Mouse (Mus musculus): ENCODE measurements at regions not wholly inside any gene's neighbourhood (a gene's known extent, or its start where the extent isn't known, plus 50 kb on each side); places are given as distances from the start of the nearest gene placed in this dataset.

DNA sequence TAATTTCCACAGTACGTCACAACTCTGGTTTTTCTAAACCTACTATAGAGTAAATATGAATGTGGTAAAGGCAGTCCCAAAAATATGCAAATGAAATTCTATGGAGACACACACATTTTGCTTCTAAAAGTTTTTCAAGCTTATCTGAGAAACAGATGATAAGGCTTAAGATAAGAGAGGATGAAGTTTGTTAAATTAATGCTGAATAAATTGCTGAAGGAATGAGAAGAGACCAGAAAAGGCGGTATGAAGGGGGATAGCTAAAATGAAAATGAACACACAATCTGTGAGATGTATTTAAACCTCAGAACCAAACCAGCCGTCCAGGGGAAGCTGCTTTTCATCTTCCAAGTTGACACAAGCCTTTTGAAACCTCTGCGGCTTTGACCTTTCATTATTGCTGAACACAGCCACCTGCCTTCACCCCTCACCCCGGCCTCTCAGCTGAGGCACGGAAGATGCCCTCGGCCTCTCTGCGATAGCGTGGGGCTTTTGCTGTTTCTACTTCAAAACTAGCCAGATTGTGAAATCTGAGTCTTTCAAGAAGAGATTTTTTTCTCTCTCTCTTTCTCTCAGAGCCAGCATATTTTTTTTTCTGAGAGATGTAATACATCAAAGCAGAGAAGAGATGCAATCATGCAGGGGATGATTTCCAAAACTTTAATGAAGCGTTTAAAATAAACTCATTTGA, 328.7 kb upstream of the Rag2 start:
- Histone ChIP-seq H3K9ac (no peak overlapping the region), H3K27ac (no peak overlapping the region), H3K4me3 (no peak overlapping the region), H3K4me2 (no peak overlapping the region), H3K4me1 (no peaks in the 10 kb centered on the region), H3K27me3 (no peaks in the 10 kb centered on the region), H3K36me3 (no peaks in the 10 kb centered on the region), H3K9me3 (no peaks in the 10 kb centered on the region)
- 39% methylated on average over 10 of the region's 10 CpGs for WGBS
- ATAC-seq (ENCODE audit: borderline replicate concordance, extremely low read depth, low FRiP score, low TSS enrichment), result no peak

- ATAC-seq (ENCODE audit: borderline replicate concordance, extremely low read depth, low FRiP score, low TSS enrichment), result no peak
- Histone ChIP-seq H3K9ac (no peak overlapping the region), H3K36me3 (no peaks in the 10 kb centered on the region), H3K4me3 (no peak overlapping the region), H3K27me3 (no peaks in the 10 kb centered on the region), H3K4me1 (no peaks in the 10 kb centered on the region), H3K9me3 (no peaks in the 10 kb centered on the region), H3K4me2 (no peak overlapping the region), H3K27ac (no peak overlapping the region)
- 54% methylated on average over 3 of the region's 3 CpGs for WGBS
Observed at GRCm38 (mm10) chr2:101296369-101296682, 328.2 kb upstream of the Rag2 start.

GRCm38 (mm10) chr2:101296778-101297177, 327.7 kb upstream of the Rag2 start:
- no peak for ATAC-seq (ENCODE audit: borderline replicate concordance, extremely low read depth, low FRiP score, low TSS enrichment)

DNA sequence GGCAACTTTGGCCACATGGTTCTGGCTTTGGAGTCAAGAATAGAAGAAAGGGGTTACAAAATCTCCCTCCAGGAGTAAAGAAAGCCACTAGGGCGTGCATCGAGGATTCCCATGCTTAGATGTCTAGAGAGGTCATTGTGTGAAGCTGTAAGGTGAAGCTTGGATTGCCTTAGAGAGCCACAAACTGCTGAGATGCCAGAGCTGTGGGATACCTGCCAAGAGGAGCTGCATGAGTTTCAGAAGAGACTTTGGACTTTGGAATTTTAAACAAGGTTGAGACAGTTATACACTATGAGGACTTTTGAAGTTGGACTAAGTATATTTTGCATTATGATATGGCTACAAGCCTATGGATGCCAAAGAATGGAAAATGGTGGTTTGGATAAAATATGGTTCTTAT, 325.4 kb upstream of the Rag2 start:
- H3K27me3 ChIP-seq, result no peaks in the 10 kb centered on the region
- H3K4me3 ChIP-seq, result no peak overlapping the region
- no peaks in the 10 kb centered on the region for H3K36me3 ChIP-seq
- H3K27ac ChIP-seq, result no peak overlapping the region
- WGBS, result 81% methylated on average over 2 of the region's 2 CpGs
- no peak for ATAC-seq (ENCODE audit: borderline replicate concordance, extremely low read depth, low FRiP score, low TSS enrichment)
- no peak overlapping the region for H3K4me2 ChIP-seq
- no peak overlapping the region for H3K9ac ChIP-seq
- H3K4me1 ChIP-seq, result no peaks in the 10 kb centered on the region
- H3K9me3 ChIP-seq, result no peaks in the 10 kb centered on the region

More at GRCm38 (mm10) chr2:101296778-101297177, 327.7 kb upstream of the Rag2 start:
- no peak overlapping the region for H3K4me2 ChIP-seq
- no peaks in the 10 kb centered on the region for H3K36me3 ChIP-seq
- no peaks in the 10 kb centered on the region for H3K9me3 ChIP-seq
- H3K4me1 ChIP-seq, result no peaks in the 10 kb centered on the region
- H3K27ac ChIP-seq, result no peak overlapping the region
- no peaks in the 10 kb centered on the region for H3K27me3 ChIP-seq
- no peak overlapping the region for H3K9ac ChIP-seq
- H3K4me3 ChIP-seq, result no peak overlapping the region

DNA sequence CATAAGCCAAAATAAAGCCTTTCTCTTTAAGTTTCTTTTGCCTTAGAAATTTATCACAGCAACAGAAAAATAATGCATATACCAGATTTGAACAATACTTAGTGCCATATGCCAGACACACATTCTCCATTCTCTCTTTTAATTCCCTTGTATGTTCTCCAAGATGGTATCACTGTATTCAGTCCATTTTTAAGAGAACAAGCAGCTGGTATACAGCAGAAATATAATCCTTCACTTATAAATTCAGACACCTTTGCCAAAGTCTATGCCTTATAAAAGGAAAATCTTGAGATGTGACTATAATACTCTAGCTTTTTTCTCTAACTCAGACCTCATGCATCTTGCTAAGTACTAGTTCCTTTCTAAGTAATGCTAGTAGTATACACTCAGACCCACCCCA, 324.4 kb upstream of the Rag2 start:
- no peak for ATAC-seq (ENCODE audit: borderline replicate concordance, extremely low read depth, low FRiP score, low TSS enrichment)
- Histone ChIP-seq H3K4me1 (no peaks in the 10 kb centered on the region), H3K9ac (no peak overlapping the region), H3K27ac (no peak overlapping the region), H3K4me3 (no peak overlapping the region), H3K9me3 (no peaks in the 10 kb centered on the region), H3K36me3 (no peaks in the 10 kb centered on the region), H3K27me3 (no peaks in the 10 kb centered on the region), H3K4me2 (no peak overlapping the region)

- no peaks in the 10 kb centered on the region for H3K4me1 ChIP-seq
- no peaks in the 10 kb centered on the region for H3K27me3 ChIP-seq
- H3K9ac ChIP-seq, result no peak overlapping the region
- H3K4me3 ChIP-seq, result no peak overlapping the region
- H3K36me3 ChIP-seq, result no peaks in the 10 kb centered on the region
- ATAC-seq (ENCODE audit: borderline replicate concordance, extremely low read depth, low FRiP score, low TSS enrichment), result no peak
- H3K4me2 ChIP-seq, result no peak overlapping the region
- H3K9me3 ChIP-seq, result no peaks in the 10 kb centered on the region
- H3K27ac ChIP-seq, result no peak overlapping the region
- 69% methylated on average over 3 of the region's 3 CpGs for WGBS
Observed at GRCm38 (mm10) chr2:101321286-101321914, 303.1 kb upstream of the Rag2 start.

DNA sequence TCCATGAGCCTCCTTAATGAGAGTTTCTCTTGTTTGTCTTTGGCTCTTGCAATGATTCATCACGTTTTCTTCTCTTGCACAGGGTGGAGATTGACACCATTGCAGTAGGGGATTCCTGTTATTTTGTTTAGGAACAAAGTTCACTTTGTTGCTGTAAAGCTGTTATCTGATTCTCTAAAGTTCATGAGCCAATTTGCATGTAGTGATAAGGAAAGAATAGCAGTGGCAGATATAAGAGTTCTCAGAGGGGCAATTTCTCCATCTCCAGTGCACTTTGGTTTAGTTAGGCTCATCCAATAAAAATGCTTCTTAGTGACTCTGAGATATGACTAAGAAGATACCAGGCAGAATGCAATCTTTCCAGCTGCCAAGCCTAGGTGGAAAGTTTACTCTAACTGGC, 267.8 kb upstream of the Rag2 start:
- H3K4me3 ChIP-seq, result no peak overlapping the region
- H3K27me3 ChIP-seq, result no peaks in the 10 kb centered on the region
- H3K27ac ChIP-seq, result no peak overlapping the region
- ATAC-seq (ENCODE audit: borderline replicate concordance, extremely low read depth, low FRiP score, low TSS enrichment), result no peak
- no peak overlapping the region for H3K4me2 ChIP-seq
- WGBS, result 12% methylated on average over 1 of the region's 1 CpGs
- H3K4me1 ChIP-seq, result no peaks in the 10 kb centered on the region
- H3K9me3 ChIP-seq, result no peaks in the 10 kb centered on the region
- H3K36me3 ChIP-seq, result no peaks in the 10 kb centered on the region
- no peak overlapping the region for H3K9ac ChIP-seq

DNA sequence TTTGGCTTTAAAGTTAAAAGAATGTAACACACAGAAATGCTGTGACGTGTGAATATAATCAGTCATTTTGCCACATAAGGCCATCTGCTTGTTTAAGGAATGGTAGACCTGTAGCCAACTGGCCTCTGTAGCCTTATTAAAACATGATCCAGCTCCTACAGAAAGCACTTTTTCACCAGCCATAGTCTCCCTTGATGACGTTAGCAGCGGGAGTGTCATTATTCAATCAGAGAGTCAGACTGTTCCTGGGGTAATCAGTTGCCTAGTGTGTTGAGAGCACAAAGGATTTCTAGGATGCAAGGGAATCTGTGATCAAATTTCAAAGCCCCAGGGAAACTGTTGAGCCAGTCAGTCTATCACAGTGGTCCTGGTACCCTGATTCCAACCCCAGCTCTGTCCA, 260.3 kb upstream of the Rag2 start:
- no peaks in the 10 kb centered on the region for H3K9me3 ChIP-seq
- ATAC-seq (ENCODE audit: borderline replicate concordance, extremely low read depth, low FRiP score, low TSS enrichment), result no peak
- no peak overlapping the region for H3K4me2 ChIP-seq
- WGBS, result 52% methylated on average over 3 of the region's 3 CpGs
- no peaks in the 10 kb centered on the region for H3K36me3 ChIP-seq
- no peaks in the 10 kb centered on the region for H3K27me3 ChIP-seq
- H3K4me1 ChIP-seq, result no peaks in the 10 kb centered on the region
- no peak overlapping the region for H3K4me3 ChIP-seq
- no peak overlapping the region for H3K9ac ChIP-seq
- H3K27ac ChIP-seq, result no peak overlapping the region

DNA sequence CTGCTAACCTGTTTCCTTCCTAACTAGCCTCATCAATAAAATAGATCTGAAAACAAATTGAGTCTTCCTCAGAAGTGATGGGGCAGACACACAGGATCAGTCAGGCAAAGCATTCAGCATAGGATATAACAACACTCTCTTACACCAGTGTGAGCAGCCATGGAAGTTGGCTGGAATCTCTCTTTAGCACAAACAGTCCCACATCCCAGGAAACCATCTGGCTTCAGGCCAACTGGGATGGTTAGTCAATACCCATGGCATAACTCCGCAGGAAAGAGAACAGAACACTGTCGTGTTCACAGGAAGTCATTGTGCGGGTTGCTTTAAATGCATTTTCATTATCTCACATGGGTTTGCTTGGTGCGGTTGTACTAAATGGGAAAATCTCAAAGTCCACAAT, 256.2 kb upstream of the Rag2 start:
- WGBS, result 67% methylated on average over 4 of the region's 4 CpGs
- Histone ChIP-seq H3K4me2 (no peak overlapping the region), H3K4me1 (no peaks in the 10 kb centered on the region), H3K9me3 (no peaks in the 10 kb centered on the region), H3K9ac (no peak overlapping the region), H3K27ac (no peak overlapping the region), H3K4me3 (no peak overlapping the region), H3K27me3 (no peaks in the 10 kb centered on the region), H3K36me3 (no peaks in the 10 kb centered on the region)
- ATAC-seq (ENCODE audit: borderline replicate concordance, extremely low read depth, low FRiP score, low TSS enrichment), result no peak

DNA sequence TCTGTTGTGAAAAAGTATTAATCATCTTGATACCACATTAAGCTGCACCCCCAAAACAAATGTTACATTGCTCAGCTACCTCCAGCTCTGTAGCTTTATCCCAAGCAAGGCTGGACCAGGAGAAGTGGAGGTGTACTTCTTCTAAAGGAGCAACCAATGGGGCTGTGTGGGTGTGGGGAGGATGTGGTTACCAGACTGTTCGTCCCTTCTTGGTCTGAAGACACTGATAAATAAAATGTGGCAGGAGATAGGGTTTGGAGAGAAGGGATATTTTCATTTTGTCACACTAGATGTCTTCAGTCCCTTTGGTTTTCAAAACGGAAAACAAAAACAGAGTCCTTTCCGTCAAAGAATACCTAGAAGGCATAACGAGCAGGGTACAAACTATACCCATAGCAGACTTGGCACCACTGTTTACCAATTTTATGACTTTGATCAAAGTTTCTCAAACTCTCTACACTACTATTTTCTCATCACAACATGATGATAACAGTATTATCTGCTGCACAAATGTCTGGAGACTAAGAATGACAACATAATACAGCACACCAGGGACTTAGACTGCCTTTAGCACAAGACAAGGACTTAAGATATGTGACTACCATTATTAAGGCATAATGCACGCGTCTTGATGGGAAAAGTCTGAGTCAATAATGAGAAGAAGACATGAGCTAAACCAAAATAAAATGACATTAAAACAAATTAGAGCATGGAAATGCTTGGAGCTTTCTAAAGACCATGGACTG, 253.4 kb upstream of the Rag2 start:
- H3K36me3 ChIP-seq, result no peaks in the 10 kb centered on the region
- no peak overlapping the region for H3K4me2 ChIP-seq
- 82% methylated on average over 6 of the region's 6 CpGs for WGBS
- no peak overlapping the region for H3K27ac ChIP-seq
- no peaks in the 10 kb centered on the region for H3K9me3 ChIP-seq
- no peak overlapping the region for H3K9ac ChIP-seq
- H3K4me3 ChIP-seq, result no peak overlapping the region
- no peaks in the 10 kb centered on the region for H3K4me1 ChIP-seq
- no peaks in the 10 kb centered on the region for H3K27me3 ChIP-seq
- ATAC-seq (ENCODE audit: borderline replicate concordance, extremely low read depth, low FRiP score, low TSS enrichment), result no peak

DNA sequence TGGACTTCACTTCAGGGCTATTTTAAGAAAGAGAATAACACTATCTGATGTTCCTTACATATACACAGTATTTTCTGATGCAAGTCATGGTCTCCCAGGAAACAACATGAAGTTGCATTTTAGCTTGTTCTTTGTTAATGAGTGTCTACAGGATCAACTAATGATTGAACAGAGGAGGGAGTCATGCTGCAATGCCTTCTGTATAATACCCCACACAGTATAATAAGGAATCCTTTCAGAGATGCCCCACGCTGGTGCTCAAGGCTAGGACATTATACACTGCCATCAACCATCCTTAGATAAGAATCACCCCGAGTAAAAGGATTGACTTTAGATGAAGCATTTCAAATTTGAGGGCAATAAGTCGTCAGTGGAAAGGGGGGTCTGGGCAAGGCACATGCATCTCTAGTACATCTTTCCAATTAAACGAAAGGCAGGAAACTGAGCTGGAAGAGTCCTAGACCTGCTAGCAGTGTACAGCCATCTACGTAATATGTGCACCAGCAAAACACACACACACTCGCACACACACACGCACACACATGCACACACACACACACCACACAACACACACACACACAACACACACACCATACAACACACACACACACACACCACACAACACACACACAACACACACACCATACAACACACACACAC, 252.6 kb upstream of the Rag2 start:
- no peaks in the 10 kb centered on the region for H3K4me1 ChIP-seq
- no peak overlapping the region for H3K27ac ChIP-seq
- no peaks in the 10 kb centered on the region for H3K36me3 ChIP-seq
- H3K4me3 ChIP-seq, result no peak overlapping the region
- H3K9me3 ChIP-seq, result no peaks in the 10 kb centered on the region
- no peak overlapping the region for H3K4me2 ChIP-seq
- no peak for ATAC-seq (ENCODE audit: borderline replicate concordance, extremely low read depth, low FRiP score, low TSS enrichment)
- no peaks in the 10 kb centered on the region for H3K27me3 ChIP-seq
- 77% methylated on average over 7 of the region's 7 CpGs for WGBS
- no peak overlapping the region for H3K9ac ChIP-seq

GRCm38 (mm10) chr2:101380595-101380994, 243.9 kb upstream of the Rag2 start:
- H3K9ac ChIP-seq, result no peak overlapping the region
- H3K27ac ChIP-seq, result no peak overlapping the region
- no peak for ATAC-seq (ENCODE audit: borderline replicate concordance, extremely low read depth, low FRiP score, low TSS enrichment)
- WGBS, result 72% methylated on average over 6 of the region's 6 CpGs
- H3K36me3 ChIP-seq, result no peaks in the 10 kb centered on the region
- no peak overlapping the region for H3K4me3 ChIP-seq
- H3K27me3 ChIP-seq, result no peaks in the 10 kb centered on the region
- H3K4me2 ChIP-seq, result no peak overlapping the region
- H3K4me1 ChIP-seq, result no peaks in the 10 kb centered on the region
- no peaks in the 10 kb centered on the region for H3K9me3 ChIP-seq

All from lung, embryonic 15.5 days (tissue).